Mouse (Mus musculus): Measurements from ENCODE around the gene Ddx31.

The Ddx31 gene

GRCm38 (mm10) chr2:28912961-28913360, 72.8 kb downstream of the Ddx31 start:
- no peak for DNase-seq

- DNase-seq, result no peak
These were observed 73.9 kb downstream of the Ddx31 start for GRCm38 (mm10) chr2:28914121-28914520.

- no peak for DNase-seq
These were observed 75.0 kb downstream of the Ddx31 start for GRCm38 (mm10) chr2:28915104-28915738.

- peak; percentile 85 to 86 for DNase-seq
These were observed 75.7 kb downstream of the Ddx31 start for GRCm38 (mm10) chr2:28915768-28916512.

- DNase-seq, result no peak
These were observed 76.3 kb downstream of the Ddx31 start, which contains the start of gene Barhl1 for GRCm38 (mm10) chr2:28916513-28916865. Gene Barhl1 (minus strand): TSS chr2:28916668.

- no peak for DNase-seq
These were observed 76.9 kb downstream of the Ddx31 start for GRCm38 (mm10) chr2:28917156-28917517.

- DNase-seq, result peak in 1 of 2 experiments; percentile 33
These were observed 77.5 kb downstream of the Ddx31 start for GRCm38 (mm10) chr2:28917518-28918361.

GRCm38 (mm10) chr2:28919001-28919400, 78.8 kb downstream of the Ddx31 start:
- no peak for DNase-seq

GRCm38 (mm10) chr2:28923912-28924311, 83.7 kb downstream of the Ddx31 start:
- DNase-seq, result peak; percentile 64 to 78

GRCm38 (mm10) chr2:28930571-28930970, 90.4 kb downstream of the Ddx31 start:
- DNase-seq, result no peak

GRCm38 (mm10) chr2:28938997-28939396, 98.8 kb downstream of the Ddx31 start:
- DNase-seq, result no peak

- DNase-seq, result no peak
These were observed 103.7 kb downstream of the Ddx31 start for GRCm38 (mm10) chr2:28943666-28944516.

GRCm38 (mm10) chr2:28945388-28945787, 105.2 kb downstream of the Ddx31 start:
- no peak for DNase-seq

- no peak for DNase-seq
These were observed 106.1 kb downstream of the Ddx31 start for GRCm38 (mm10) chr2:28946312-28946711.

- DNase-seq, result no peak
These were observed 112.8 kb downstream of the Ddx31 start for GRCm38 (mm10) chr2:28952981-28953380.

- DNase-seq, result no peak
These were observed 114.4 kb downstream of the Ddx31 start for GRCm38 (mm10) chr2:28954595-28954994.
